Mouse (Mus musculus) CH12.LX (cell line): ENCODE measurements around the gene Supt16. TPM values are rescaled to one million over a fixed set of nuclear protein-coding genes. Genes with fewer than 3 reads are reported as not detected.

ENCODE experiments used
- DNase-seq: peaks from one replicate; pipeline ENCODE4 v3.0.0-alpha.2; 2013; ENCODE audit errors: extremely low read depth
- H3K27ac ChIP-seq: 2 replicates; pipeline ENCODE4 v1.5.1; 2012; ENCODE audit warnings: low read depth, mild to moderate bottlenecking, control low read depth, moderate library complexity; ENCODE audit not compliant: insufficient read depth
- H3K27me3 ChIP-seq: replicated peaks from 2 replicates; pipeline ENCODE3; 2012; ENCODE audit warnings: inconsistent platforms
- H3K36me3 ChIP-seq, 2 experiments: replicated peaks in 1 of 2; 2 replicates each; pipeline versions ENCODE3 to v1.6.1; 2012; ENCODE audit warnings: inconsistent platforms in 1 of 2, low read length in 1 of 2, mild to moderate bottlenecking in 1 of 2, mixed read lengths in 1 of 2, moderate library complexity in 1 of 2; ENCODE audit not compliant: control insufficient read depth in 1 of 2, insufficient read depth in 1 of 2
- H3K4me1 ChIP-seq, 2 experiments: 2 replicates each; pipeline ENCODE4 v1.6.1; 2012; ENCODE audit warnings: inconsistent platforms in 1 of 2, moderate library complexity in 1 of 2; ENCODE audit not compliant: insufficient read depth in 2 of 2, control insufficient read depth in 1 of 2
- H3K4me2 ChIP-seq: 2 replicates; pipeline ENCODE4 v1.6.1; 2012; ENCODE audit warnings: low read depth, mild to moderate bottlenecking, control low read depth; ENCODE audit not compliant: poor library complexity, insufficient read depth, severe bottlenecking
- H3K4me3 ChIP-seq, 3 experiments: fragments of 150-350 bp in 1 of 3; sonication (generic) in 1 of 3; replicated peaks in 1 of 3; 2 replicates each; pipeline versions ENCODE3 to v1.5.1; 2011 to 2012; ENCODE audit warnings: low read depth in 2 of 3, low read length in 2 of 3, mild to moderate bottlenecking in 2 of 3, moderate library complexity in 2 of 3, control low read depth in 1 of 3, improper control_type of control experiment in 1 of 3, inconsistent platforms in 1 of 3, mixed read lengths in 1 of 3; ENCODE audit not compliant: poor library complexity in 1 of 3
- H3K79me2 ChIP-seq: replicated peaks from 2 replicates; pipeline ENCODE4 v1.6.1; 2012; ENCODE audit warnings: mild to moderate bottlenecking, moderate library complexity; ENCODE audit not compliant: control insufficient read depth, poor library complexity, insufficient read depth, severe bottlenecking; ENCODE audit errors: extremely low read depth
- H3K9ac ChIP-seq: 2 replicates; pipeline ENCODE4 v1.6.1; 2012; ENCODE audit warnings: low read depth, mild to moderate bottlenecking, control low read depth, moderate library complexity; ENCODE audit not compliant: insufficient read depth
- H3K9me3 ChIP-seq: replicated peaks from 2 replicates; pipeline ENCODE3; 2012; ENCODE audit warnings: low read length, inconsistent platforms, mixed read lengths
- BHLHE40 ChIP-seq: IDR thresholded peaks from 2 replicates; pipeline ENCODE4 v1.6.1; 2011; ENCODE audit warnings: mild to moderate bottlenecking, low read depth, low read length, improper control_type of control experiment
- E2F4 ChIP-seq: IDR thresholded peaks from 2 replicates; pipeline ENCODE4 v1.6.1; 2011; ENCODE audit warnings: low read depth, low read length, improper control_type of control experiment; ENCODE audit not compliant: insufficient replicate concordance
- ELF1 ChIP-seq: IDR thresholded peaks from 2 replicates; pipeline ENCODE4 v1.6.1; 2014; ENCODE audit warnings: low read depth, mild to moderate bottlenecking, inconsistent platforms, low read length, improper control_type of control experiment
- ETS1 ChIP-seq: conservative IDR thresholded peaks from 2 replicates; pipeline ENCODE4 v1.6.1; 2012; ENCODE audit warnings: low read depth, mild to moderate bottlenecking, inconsistent platforms, low read length, improper control_type of control experiment, moderate library complexity
- IRF4 ChIP-seq: IDR thresholded peaks from 2 replicates; pipeline ENCODE4 v1.6.1; 2014; ENCODE audit warnings: low read depth, mild to moderate bottlenecking, inconsistent platforms, low read length, improper control_type of control experiment
- JUN ChIP-seq: IDR thresholded peaks from 2 replicates; pipeline ENCODE4 v1.6.1; 2011; ENCODE audit warnings: low read depth, mild to moderate bottlenecking, low read length, improper control_type of control experiment, moderate library complexity; ENCODE audit not compliant: insufficient read depth
- KAT2A ChIP-seq: IDR thresholded peaks from 2 replicates; pipeline ENCODE4 v1.6.1; 2012; ENCODE audit warnings: low read length, improper control_type of control experiment, inconsistent platforms; ENCODE audit not compliant: insufficient replicate concordance
- RCOR1 ChIP-seq: conservative IDR thresholded peaks from 2 replicates; pipeline ENCODE4 v1.6.1; 2012; ENCODE audit warnings: low read depth, mild to moderate bottlenecking, inconsistent platforms, low read length, improper control_type of control experiment
- SMC3 ChIP-seq: IDR thresholded peaks from 2 replicates; pipeline ENCODE4 v1.6.1; 2011; ENCODE audit warnings: low read depth, low read length, improper control_type of control experiment
- USF1 ChIP-seq: IDR thresholded peaks from 2 replicates; pipeline ENCODE4 v1.6.1; 2014; ENCODE audit warnings: low read depth, mild to moderate bottlenecking, inconsistent platforms, low read length, improper control_type of control experiment
- ZKSCAN1 ChIP-seq: IDR thresholded peaks from 2 replicates; pipeline ENCODE4 v1.6.1; 2012; ENCODE audit warnings: low read depth, inconsistent platforms, low read length, improper control_type of control experiment, borderline replicate concordance
- ZNF384 ChIP-seq: IDR thresholded peaks from 2 replicates; pipeline ENCODE4 v1.6.1; 2012; ENCODE audit warnings: low read depth, low read length, improper control_type of control experiment, inconsistent platforms
- dilution Hi-C: fragments of 300-500 bp; cut with MboI; formaldehyde crosslinking; loops from 2 replicates; pipeline ENCODE4 v1.14.3; 2020; ENCODE audit warnings: low sequenced_read_pairs; ENCODE audit not compliant: extremely low pct_unique_long_range_greater_than_20kb, extremely low pct_ligation_motif_present
- in situ Hi-C: fragments of 300-500 bp; cut with MboI; formaldehyde crosslinking; loops from 3 replicates; pipeline ENCODE4 v1.14.3; 2019; ENCODE audit warnings: low sequenced_read_pairs, low pct_ligation_motif_present, low pct_unique_long_range_greater_than_20kb, mixed read lengths
- polyA plus RNA-seq: library from polyadenylated mRNA; unstranded; fragments of >175 nt; gene quantifications from 2 replicates; pipeline ENCODE4 v1.2.1, GENCODE M21; 2012; ENCODE audit warnings: low read depth; ENCODE audit not compliant: insufficient read length
- total RNA-seq, 2 experiments: library from RNA; depleted of rRNA; stranded (reverse); fragments of 300-350 nt in 1 of 2; fragments of >200 nt in 1 of 2; gene quantifications; 2 replicates each; pipeline ENCODE4 v1.2.3; 2012 to 2014

Gene Supt16
- total and polyA plus RNA-seq, 3 experiments = 64.8 to 114 (median 78.6) TPM

GRCm38 (mm10) chr14:52120169-52120568, 77.0 kb downstream of the Supt16 start:
- H3K4me3 ChIP-seq = no peak overlapping the region
- no peak overlapping the region for H3K4me2 ChIP-seq
- TF ChIP-seq JUN (no peak), SMC3 (no peak), ZKSCAN1 (no peak), ZNF384 (no peak), BHLHE40 (no peak), IRF4 (no peak), RCOR1 (no peak)
- TF ChIP-seq, all 38 proteins: peak for 0
- H3K27ac ChIP-seq = no peak overlapping the region
- H3K9me3 ChIP-seq = no peaks in the 10 kb centered on the region
- no peaks in the 10 kb centered on the region for H3K27me3 ChIP-seq
- dilution Hi-C loops (no loop called here), in situ Hi-C loops (loop anchor here (10.0 kb wide), 1 partner anchor 215 kb away; no protein-coding TSS in a partner anchor)
- H3K9ac ChIP-seq = no peak overlapping the region
- no peaks in the 10 kb centered on the region for H3K36me3 ChIP-seq
- no peaks in the 10 kb centered on the region for H3K4me1 ChIP-seq
- no peak for DNase-seq
- H3K79me2 ChIP-seq = no peaks in the 10 kb centered on the region

GRCm38 (mm10) chr14:52118823-52119608, 78.2 kb downstream of the Supt16 start:
- dilution Hi-C loops = no loop called here
- Histone ChIP-seq H3K4me2 (no peak overlapping the region), H3K27ac (no peak overlapping the region), H3K9me3 (no peaks in the 10 kb centered on the region), H3K36me3 (no peaks in the 10 kb centered on the region), H3K4me1 (no peaks in the 10 kb centered on the region), H3K27me3 (no peaks in the 10 kb centered on the region), H3K79me2 (no peaks in the 10 kb centered on the region), H3K4me3 (no peak overlapping the region), H3K9ac (no peak overlapping the region)
- DNase-seq = no peak
- TF ChIP-seq JUN = no peak
- no peak for TF ChIP-seq USF1
- no peak for TF ChIP-seq ZKSCAN1
- TF ChIP-seq KAT2A = no peak
- no peak for TF ChIP-seq ELF1
- no peak for TF ChIP-seq ETS1
- TF ChIP-seq E2F4 = no peak
- in situ Hi-C loops = no loop called here

GRCm38 (mm10) chr14:52118456-52118822, 78.8 kb downstream of the Supt16 start:
- TF ChIP-seq ZNF384 (peak; percentile 16; the same call in 1 of the 2 replicates), RCOR1 (no peak), JUN (no peak)
- H3K27me3 ChIP-seq = no peaks in the 10 kb centered on the region
- no peak for DNase-seq
- no peak overlapping the region for H3K9ac ChIP-seq
- H3K9me3 ChIP-seq = no peaks in the 10 kb centered on the region
- H3K27ac ChIP-seq = no peak overlapping the region
- H3K4me1 ChIP-seq = no peaks in the 10 kb centered on the region
- no peak overlapping the region for H3K4me3 ChIP-seq
- H3K79me2 ChIP-seq = no peaks in the 10 kb centered on the region
- no peaks in the 10 kb centered on the region for H3K36me3 ChIP-seq
- in situ Hi-C loops = no loop called here
- dilution Hi-C loops = no loop called here
- H3K4me2 ChIP-seq = no peak overlapping the region
